Mouse (Mus musculus): Measurements from ENCODE around the gene Tgtp2.
A peak's percentile ranks its signal among the peaks of the same experiment; 100 is the strongest.

Gene Tgtp2

GRCm38 (mm10) chr11:49063713-49064469 is at the start of gene Tgtp2:
TSS of gene Tgtp2 (minus strand) at chr11:49064206.
- peak in 1 of 2 experiments; percentile 29 for DNase-seq

- no peak for DNase-seq
These were observed 48.7 kb upstream of the Tgtp2 start for GRCm38 (mm10) chr11:49112624-49113219.

GRCm38 (mm10) chr11:49111000-49111399 is 47.0 kb upstream of the Tgtp2 start:
- no peak for DNase-seq

GRCm38 (mm10) chr11:49108833-49109232 is 44.8 kb upstream of the Tgtp2 start:
- peak; percentile 24 to 33 for DNase-seq

DNA sequence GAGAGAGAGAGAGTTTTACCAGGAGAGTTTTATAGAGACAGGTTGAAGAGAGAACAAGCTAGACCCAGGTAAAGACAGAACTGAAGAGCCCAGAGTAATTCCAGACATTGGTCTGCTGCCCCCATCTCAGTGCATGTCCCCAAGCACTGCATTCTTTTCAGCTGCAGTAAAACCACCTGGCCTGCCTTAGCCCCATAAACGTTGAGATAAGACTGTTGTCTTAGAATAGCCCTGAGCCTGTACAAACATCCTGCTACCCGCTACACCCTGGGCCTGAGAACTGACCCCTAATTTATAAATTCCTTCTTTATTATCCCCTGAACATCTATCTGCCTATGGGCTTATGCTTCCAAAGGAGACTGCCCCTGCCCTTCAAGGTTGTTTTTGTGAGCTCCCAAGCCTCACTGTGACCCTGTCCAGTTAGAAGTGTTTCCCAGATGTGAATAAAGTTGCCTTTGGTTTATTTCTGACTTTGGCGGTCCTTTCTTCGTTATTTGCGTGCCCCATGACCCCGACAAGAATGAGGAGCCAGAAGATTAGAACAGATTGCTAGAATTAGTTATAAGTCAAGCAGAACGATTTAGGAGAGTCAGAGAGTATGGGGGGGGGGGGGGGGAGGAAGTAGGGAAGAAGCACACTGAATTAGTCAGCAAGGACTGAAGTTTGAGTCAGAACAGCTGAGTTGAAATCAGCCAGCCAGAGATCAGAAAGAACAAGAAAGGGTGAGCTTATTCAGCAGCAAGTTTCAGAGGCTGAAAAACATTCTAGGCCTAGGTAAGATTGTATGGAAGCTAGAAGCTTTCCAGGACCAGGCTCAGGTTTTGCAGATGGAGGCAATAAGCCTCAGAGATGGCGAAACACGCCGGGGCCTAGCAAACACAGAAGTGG is 43.9 kb upstream of the Tgtp2 start:
- DNase-seq = no peak

- no peak for DNase-seq
These were observed 41.7 kb upstream of the Tgtp2 start for GRCm38 (mm10) chr11:49105752-49106151.

GRCm38 (mm10) chr11:49103047-49103693 is 39.2 kb upstream of the Tgtp2 start:
- DNase-seq = peak; percentile 79 to 88

DNA sequence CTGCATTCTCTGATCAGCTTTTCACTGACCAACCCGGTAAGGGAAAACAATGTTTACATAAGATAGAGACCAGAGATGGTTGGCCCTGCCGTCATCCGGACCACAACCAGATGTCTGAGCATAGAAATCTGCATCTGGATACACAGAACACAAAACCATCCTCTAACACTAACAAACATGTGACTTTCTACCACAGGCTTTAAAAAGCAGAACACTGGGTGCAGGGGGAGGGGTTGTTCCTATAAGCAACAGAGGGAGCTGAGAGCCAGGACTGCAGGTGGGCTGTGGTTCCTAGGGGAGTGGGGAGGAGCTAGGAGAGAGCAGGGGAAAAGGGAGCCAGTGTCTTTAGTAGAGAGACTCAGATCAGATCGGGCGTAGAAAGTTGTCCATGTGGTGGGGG is 37.5 kb upstream of the Tgtp2 start:
- DNase-seq = no peak

DNA sequence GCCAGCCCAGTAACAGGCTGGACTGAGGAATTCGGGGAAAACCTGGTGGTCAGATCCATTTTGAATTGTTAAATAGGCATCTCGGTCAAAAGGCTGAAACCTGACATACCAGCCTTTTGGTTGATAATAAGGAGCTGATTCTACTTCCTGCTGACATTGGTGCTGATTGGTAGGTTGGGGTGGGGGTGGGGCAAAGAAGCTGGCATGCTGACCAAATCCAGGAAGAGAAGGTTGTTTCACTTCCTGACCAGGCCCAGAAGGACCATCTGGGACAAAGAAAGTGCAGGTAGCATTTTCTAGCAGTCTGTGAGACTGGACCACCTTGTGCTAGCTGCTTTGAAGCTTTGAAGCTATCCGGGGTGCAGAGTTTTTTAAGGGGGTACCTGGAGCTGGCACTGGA is 36.4 kb upstream of the Tgtp2 start:
- DNase-seq = no peak

GRCm38 (mm10) chr11:49095367-49095766 is 31.4 kb upstream of the Tgtp2 start:
- DNase-seq = no peak

DNA sequence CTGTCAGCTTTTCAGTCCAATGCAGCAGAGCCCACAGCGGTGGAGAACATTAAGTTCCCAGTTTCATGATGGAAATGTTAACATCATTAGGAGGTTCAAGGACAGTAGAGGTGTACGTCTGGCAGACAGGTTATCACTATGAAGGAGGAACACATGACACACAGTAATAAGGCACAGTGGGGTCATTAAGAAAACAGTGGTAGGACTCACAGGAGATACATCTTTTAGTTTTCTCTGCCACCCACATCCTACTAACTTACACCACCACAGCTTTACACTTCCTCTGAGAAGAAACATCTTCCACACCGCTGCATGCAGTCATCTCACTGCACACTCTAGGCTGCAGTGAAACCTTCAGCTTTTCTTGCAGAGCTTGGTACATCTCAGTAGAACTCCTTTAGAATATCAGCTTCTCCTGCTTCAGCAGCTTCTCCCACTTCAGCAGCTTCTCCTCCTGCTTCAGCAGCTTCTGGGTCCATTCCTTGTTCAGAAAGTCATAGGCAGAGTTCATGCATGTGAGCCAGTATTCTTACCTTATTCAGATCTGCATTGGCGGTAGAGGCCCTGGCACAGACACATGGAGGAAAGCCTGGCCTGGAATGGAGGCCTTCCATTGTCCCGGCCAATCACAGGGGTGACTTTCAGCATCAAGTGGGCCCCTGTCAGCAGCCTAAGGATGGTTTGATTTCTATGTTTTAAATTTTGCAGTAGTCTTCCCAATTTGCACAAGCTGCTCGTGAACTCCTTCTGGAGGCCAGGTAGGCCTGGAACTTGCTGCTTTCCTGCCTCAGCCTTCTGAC is 30.1 kb upstream of the Tgtp2 start:
- no peak for DNase-seq

DNA sequence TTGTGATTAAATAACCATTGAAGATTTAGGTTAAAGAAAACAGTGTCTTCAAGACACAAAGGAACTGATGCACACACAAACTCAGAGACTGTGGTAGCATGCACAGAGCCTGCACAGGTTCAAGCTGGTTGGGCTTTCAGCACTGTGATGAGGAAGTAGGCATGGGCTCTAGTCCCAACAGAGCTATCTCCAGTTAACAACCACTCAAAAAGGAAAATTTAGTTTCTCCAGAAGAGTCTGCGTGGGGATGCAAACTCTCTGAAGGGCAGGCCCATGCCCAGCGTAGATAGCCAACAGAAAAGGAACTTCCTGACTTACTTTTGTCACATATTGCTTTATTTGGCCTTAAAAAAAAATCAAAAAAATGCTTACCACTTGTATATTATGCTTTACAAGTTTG is 28.8 kb upstream of the Tgtp2 start:
- no peak for DNase-seq

GRCm38 (mm10) chr11:49092053-49092586 is 28.1 kb upstream of the Tgtp2 start:
- no peak for DNase-seq

DNA sequence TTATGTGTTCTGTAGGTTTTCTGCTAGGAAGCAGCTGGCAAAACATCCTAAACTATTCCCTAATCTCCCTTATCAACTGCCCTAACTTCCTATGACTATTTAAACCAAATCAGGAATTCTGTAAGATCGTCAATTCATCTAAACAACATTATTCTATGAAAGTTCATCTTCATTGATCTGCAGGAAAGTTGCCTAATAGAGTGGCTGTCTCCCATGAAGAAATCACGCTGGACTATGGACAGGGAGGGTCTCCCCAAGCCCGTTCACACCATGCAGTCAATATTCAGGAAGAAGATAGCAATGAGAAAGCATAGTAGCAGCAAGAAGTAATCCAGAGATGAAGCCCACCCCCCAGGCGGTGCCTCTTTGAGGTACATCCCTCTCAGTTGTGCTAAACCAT is 27.2 kb upstream of the Tgtp2 start:
- DNase-seq = no peak

DNA sequence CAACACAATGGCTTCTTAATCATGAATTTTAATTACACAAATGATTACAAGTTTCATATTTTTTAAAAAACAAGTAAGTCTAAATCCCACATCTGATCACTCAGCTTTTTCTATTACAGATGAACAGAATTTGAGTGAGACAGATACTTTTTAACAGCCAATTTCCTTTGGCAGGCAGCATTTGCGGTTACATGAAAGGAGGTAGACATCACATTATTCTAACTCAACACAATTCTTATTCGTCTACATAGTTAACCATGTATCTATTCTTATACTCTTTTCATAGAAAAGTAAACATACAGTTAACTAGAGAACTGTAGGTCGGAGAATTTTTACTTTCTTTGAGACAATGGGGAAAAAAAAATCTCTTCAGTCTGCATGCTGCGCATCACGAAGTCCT is 26.5 kb upstream of the Tgtp2 start:
- DNase-seq = no peak

- DNase-seq = no peak
These were observed 25.9 kb upstream of the Tgtp2 start for GRCm38 (mm10) chr11:49089735-49090507.

GRCm38 (mm10) chr11:49088990-49089652 is 25.1 kb upstream of the Tgtp2 start:
- DNase-seq = no peak

DNA sequence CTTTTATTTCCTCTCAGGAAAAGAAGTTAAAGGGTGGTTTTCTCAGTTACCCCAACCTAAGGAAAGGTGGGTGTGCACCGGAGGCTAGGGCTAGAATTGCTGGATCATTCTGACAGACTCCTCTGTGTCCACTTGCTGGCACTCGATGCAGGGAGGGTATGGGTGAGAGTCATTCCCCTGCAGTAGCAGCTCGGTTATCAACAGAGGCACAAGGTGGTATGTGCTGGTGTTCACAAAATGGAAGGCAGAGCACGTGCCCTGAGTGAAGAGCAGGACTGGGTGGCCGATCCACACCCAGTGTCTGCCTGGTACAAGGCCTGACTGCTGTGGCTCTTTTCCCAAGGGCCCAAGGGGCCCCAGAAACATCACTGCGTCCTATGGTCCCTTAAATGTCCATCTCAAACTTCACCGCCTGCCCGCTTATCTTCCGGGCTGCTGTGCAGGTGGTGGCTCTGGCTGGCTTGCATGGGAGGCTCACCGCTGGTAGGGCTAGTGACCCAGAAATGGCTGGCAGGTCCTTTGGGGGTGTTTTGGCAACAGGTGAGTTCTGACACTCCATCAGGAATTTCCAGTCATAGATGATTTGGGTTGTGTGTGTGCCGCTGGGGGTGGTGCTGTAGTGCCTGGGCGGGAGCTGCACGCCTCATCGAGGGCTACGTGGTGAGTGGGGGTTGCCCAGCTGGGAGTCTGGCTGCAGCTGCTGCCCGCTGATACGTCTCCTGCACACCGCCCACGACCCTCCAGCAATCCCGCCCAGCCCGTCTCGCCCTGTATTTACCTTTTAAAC is 24.0 kb upstream of the Tgtp2 start:
- DNase-seq = peak; percentile 63 to 66

GRCm38 (mm10) chr11:49086858-49087361 is 22.9 kb upstream of the Tgtp2 start:
- peak in 1 of 2 experiments; percentile 15 for DNase-seq
